Mouse (Mus musculus): ENCODE results near the gene Chchd6. TPM values are rescaled to one million over a fixed set of nuclear protein-coding genes. Genes with fewer than 3 reads are reported as not detected.

Chchd6 gene
- polyA plus RNA-seq, 1 experiment from 2014 or later = 55.9 TPM

DNA sequence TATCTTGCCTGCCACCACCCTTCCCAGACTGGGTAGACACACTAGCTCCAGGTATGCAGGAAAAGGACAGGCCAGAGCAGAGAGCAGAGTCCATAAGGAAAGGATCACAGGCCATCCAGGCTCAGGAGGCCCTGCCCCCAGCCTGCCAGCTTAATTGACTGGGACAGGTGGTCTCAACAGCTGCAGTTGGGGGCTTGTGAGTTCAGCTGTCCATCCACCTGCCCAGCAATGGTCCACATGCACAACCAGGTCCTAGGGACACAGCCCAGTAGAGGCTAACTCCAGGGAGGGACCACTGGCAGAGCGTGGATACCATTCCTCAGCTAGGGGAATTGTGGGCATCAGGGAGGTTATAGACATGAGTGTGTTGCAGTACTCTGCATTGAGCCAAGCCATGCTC, 249.6 kb downstream of the Chchd6 start:
- no peak overlapping the region for H3K4me3 ChIP-seq (ENCODE audit: low read length)
- no peaks in the 10 kb centered on the region for H3K9me3 ChIP-seq (ENCODE audit: control insufficient read depth, low read length)
- H3K27ac ChIP-seq (ENCODE audit: low read length) = peak overlapping the region; percentile 96
- peaks cover 31% of the 10 kb centered on the region for H3K36me3 ChIP-seq (ENCODE audit: control insufficient read depth, insufficient read depth, low read length)
- no peaks in the 10 kb centered on the region for H3K27me3 ChIP-seq (ENCODE audit: control insufficient read depth, insufficient read depth, low read depth, low read length)
- H3K4me1 ChIP-seq (replicated peaks; ENCODE audit: control insufficient read depth, insufficient read depth, low read length) = peaks cover 22% of the 10 kb centered on the region
- no peak for ATAC-seq (ENCODE audit: low read depth)
- no peak overlapping the region for H3K4me2 ChIP-seq (ENCODE audit: low read depth, low read length)
- 94% methylated on average over 1 of the region's 1 CpGs for WGBS
- peak overlapping the region; percentile 54 for H3K9ac ChIP-seq (ENCODE audit: low read length)

DNA sequence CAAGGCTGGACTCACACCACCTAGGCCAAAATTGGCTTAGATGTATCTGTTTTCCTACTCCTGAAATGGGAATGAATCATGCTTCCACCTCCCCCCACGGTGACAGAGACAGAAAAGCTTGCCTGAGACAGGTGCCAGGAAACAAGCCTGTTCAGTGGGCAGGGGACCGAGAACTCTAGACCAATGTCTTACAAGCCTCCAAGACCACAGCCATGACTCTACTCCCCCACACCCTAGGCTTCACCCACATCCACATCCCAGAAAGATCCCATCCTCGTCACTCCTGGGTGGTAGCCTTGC, 250.0 kb downstream of the Chchd6 start:
- Histone ChIP-seq H3K4me1 (replicated peaks; ENCODE audit: control insufficient read depth, insufficient read depth, low read length) (peaks cover 20% of the 10 kb centered on the region), H3K36me3 (ENCODE audit: control insufficient read depth, insufficient read depth, low read length) (peaks cover 35% of the 10 kb centered on the region), H3K4me3 (ENCODE audit: low read length) (peak overlapping the region; percentile 0; the same call in 1 of the 2 replicates), H3K27ac (ENCODE audit: low read length) (peak overlapping the region; percentile 96), H3K27me3 (ENCODE audit: control insufficient read depth, insufficient read depth, low read depth, low read length) (no peaks in the 10 kb centered on the region), H3K9me3 (ENCODE audit: control insufficient read depth, low read length) (no peaks in the 10 kb centered on the region), H3K4me2 (ENCODE audit: low read depth, low read length) (peak overlapping the region; percentile 36), H3K9ac (ENCODE audit: low read length) (peak overlapping the region; percentile 54)
- 55% methylated on average over 3 of the region's 3 CpGs for WGBS
- 0 out of 2 replicates have a peak, but pooled peaks have one; percentile 3 for ATAC-seq (ENCODE audit: low read depth)

DNA sequence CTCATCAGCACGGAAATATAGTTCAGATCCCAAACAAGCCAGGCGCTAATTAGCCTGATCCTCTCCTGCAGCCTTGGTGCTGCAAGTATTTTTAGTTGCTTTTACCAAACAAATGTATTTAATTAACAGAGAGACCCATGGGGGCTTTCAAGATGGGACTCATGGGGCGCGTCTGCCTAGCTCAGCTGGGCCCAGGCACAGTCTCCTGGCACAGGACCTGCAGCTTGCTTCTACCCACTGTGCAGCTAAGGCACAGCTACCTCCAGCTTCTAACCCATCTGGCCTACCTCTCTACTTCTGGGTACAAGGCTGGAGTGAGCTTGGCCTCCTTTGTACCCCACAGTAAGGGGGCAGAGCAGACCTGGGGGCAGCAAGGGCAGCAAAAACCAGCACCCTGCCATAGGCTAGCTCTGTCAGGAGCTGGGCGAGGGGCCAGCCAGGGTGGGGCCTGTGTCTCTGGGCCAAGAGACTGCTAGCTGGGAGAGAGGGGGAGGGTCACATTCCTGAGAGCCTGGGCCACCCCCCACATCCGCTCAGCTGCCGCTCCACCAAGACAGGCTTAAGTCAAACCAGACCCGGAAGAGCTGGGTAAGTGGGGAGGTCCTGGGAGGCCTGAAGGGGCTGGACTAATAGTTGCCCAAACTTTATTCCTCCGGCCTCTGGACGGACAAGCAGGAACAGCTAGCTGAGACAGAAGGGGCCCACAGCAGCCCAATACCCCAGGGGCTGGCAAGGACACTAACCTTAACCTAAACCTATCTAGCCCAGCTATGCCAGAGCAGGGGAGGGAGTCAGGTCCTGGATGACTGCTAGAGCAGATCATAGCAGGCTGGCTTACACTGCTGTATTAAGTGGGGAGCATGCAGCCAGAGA, 250.6 kb downstream of the Chchd6 start:
- WGBS = 25% methylated on average over 10 of the region's 10 CpGs
- H3K27ac ChIP-seq (ENCODE audit: low read length) = peak overlapping the region; percentile 96
- peak overlapping the region; percentile 0; the same call in 1 of the 2 replicates for H3K4me3 ChIP-seq (ENCODE audit: low read length)
- ATAC-seq (ENCODE audit: low read depth) = peak; percentile 97
- peak overlapping the region; percentile 54 for H3K9ac ChIP-seq (ENCODE audit: low read length)
- H3K4me2 ChIP-seq (ENCODE audit: low read depth, low read length) = peak overlapping the region; percentile 36
- no peaks in the 10 kb centered on the region for H3K27me3 ChIP-seq (ENCODE audit: control insufficient read depth, insufficient read depth, low read depth, low read length)
- H3K9me3 ChIP-seq (ENCODE audit: control insufficient read depth, low read length) = no peaks in the 10 kb centered on the region
- H3K4me1 ChIP-seq (replicated peaks; ENCODE audit: control insufficient read depth, insufficient read depth, low read length) = peaks cover 26% of the 10 kb centered on the region
- peaks cover 41% of the 10 kb centered on the region for H3K36me3 ChIP-seq (ENCODE audit: control insufficient read depth, insufficient read depth, low read length)

DNA sequence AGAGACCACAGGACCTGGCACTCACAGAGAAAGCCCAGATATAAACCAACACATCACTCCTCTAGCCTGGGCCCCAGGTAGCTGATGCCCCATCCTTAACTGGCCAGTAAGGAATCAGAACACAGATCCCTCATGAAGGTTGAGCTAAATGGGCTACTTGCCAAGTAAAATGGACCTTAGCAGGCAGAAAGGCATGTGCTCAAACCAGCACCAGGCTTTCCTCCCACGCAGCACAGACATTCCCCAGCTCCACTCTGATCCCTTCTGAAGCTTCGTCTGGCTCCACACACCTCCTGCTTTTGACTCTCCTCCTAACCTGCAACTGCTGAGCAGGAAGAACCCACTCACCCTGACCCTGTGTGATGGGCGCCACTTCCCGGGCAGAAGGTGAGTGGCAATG, 253.5 kb downstream of the Chchd6 start:
- H3K27me3 ChIP-seq (ENCODE audit: control insufficient read depth, insufficient read depth, low read depth, low read length) = no peaks in the 10 kb centered on the region

DNA sequence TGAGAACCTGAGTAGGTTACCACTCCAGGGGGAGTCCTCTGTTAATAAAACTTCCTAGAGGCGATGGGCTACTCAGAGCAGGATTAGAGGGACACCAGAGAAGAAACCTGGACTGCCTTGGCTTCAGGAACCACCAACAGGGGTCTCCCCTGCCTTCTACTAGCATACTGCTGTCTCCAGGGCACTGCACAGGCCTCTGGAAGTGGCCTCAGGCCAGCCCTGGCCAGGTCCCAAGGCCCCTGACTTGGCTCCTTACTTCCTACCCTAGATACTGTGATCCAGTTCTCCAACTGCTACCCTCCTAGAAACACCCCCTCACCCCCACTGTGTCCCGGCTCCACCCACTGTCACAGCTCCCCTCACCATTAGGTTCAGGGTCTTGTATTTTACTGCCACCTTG, 256.0 kb downstream of the Chchd6 start:
- Histone ChIP-seq H3K4me2 (ENCODE audit: low read depth, low read length) (no peak overlapping the region), H3K27me3 (ENCODE audit: control insufficient read depth, insufficient read depth, low read depth, low read length) (no peaks in the 10 kb centered on the region), H3K36me3 (ENCODE audit: control insufficient read depth, insufficient read depth, low read length) (peaks cover 55% of the 10 kb centered on the region), H3K27ac (ENCODE audit: low read length) (no peak overlapping the region), H3K4me3 (ENCODE audit: low read length) (no peak overlapping the region), H3K9me3 (ENCODE audit: control insufficient read depth, low read length) (no peaks in the 10 kb centered on the region), H3K4me1 (replicated peaks; ENCODE audit: control insufficient read depth, insufficient read depth, low read length) (peaks cover 10% of the 10 kb centered on the region), H3K9ac (ENCODE audit: low read length) (no peak overlapping the region)
- 73% methylated on average over 2 of the region's 2 CpGs for WGBS
- ATAC-seq (ENCODE audit: low read depth) = peak; percentile 72

More for the DNA sequence above, 253.5 kb downstream of the Chchd6 start:
- H3K9ac ChIP-seq (ENCODE audit: low read length) = no peak overlapping the region
- peaks cover 42% of the 10 kb centered on the region for H3K36me3 ChIP-seq (ENCODE audit: control insufficient read depth, insufficient read depth, low read length)
- H3K4me1 ChIP-seq (replicated peaks; ENCODE audit: control insufficient read depth, insufficient read depth, low read length) = peaks cover 26% of the 10 kb centered on the region
- 73% methylated on average over 4 of the region's 4 CpGs for WGBS
- ATAC-seq (ENCODE audit: low read depth) = no peak
- no peaks in the 10 kb centered on the region for H3K9me3 ChIP-seq (ENCODE audit: control insufficient read depth, low read length)
- H3K4me2 ChIP-seq (ENCODE audit: low read depth, low read length) = no peak overlapping the region
- no peak overlapping the region for H3K27ac ChIP-seq (ENCODE audit: low read length)
- H3K4me3 ChIP-seq (ENCODE audit: low read length) = no peak overlapping the region

DNA sequence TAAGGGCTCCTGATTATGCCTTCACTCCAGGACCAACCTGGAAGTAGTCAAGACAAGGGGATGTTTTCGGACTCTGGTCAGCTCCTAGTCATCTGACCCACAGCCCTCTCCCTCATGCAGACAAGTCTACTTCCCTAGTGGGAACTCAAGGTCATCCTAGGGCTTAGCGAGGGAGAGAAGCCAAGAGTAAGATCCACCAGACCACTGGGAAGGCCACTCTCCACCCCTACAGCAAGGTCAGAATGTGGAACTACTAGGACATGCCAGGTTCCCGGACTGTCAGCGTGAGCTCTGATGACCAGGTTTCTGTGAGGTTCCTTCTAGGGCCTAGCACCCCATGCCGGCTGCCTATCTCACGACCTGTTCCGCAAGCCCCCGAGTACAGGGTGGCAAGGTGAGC, 256.7 kb downstream of the Chchd6 start:
- no peak overlapping the region for H3K4me2 ChIP-seq (ENCODE audit: low read depth, low read length)
- no peaks in the 10 kb centered on the region for H3K9me3 ChIP-seq (ENCODE audit: control insufficient read depth, low read length)
- H3K9ac ChIP-seq (ENCODE audit: low read length) = no peak overlapping the region
- H3K4me3 ChIP-seq (ENCODE audit: low read length) = no peak overlapping the region
- peaks cover 59% of the 10 kb centered on the region for H3K36me3 ChIP-seq (ENCODE audit: control insufficient read depth, insufficient read depth, low read length)
- 94% methylated on average over 8 of the region's 8 CpGs for WGBS
- ATAC-seq (ENCODE audit: low read depth) = no peak
- H3K27me3 ChIP-seq (ENCODE audit: control insufficient read depth, insufficient read depth, low read depth, low read length) = no peaks in the 10 kb centered on the region
- H3K27ac ChIP-seq (ENCODE audit: low read length) = no peak overlapping the region
- H3K4me1 ChIP-seq (replicated peaks; ENCODE audit: control insufficient read depth, insufficient read depth, low read length) = peaks cover 5% of the 10 kb centered on the region; the same call in 1 of the 2 replicates

DNA sequence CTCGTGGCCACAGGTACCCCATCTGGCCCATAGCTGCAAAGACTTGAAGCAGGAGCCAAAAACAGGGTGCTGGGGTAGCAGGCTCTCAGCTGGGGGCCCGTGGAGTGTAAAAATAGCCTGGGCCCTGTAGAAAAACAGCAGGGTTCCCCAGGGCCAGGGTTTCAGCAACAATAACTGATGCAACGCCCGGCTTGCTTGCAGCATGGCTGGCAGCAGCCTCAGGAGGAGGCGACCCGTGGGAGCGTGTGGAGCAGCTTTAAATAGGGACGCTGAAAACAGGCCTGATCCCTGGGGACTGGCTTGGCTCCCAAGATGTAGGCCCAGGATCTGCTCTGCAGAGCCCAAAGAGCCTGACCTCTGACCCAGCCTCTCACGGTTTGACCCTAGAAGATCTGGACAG, 257.9 kb downstream of the Chchd6 start:
- 88% methylated on average over 9 of the region's 9 CpGs for WGBS
- ATAC-seq (ENCODE audit: low read depth) = no peak
- Histone ChIP-seq H3K4me3 (ENCODE audit: low read length) (no peak overlapping the region), H3K9me3 (ENCODE audit: control insufficient read depth, low read length) (no peaks in the 10 kb centered on the region), H3K4me1 (replicated peaks; ENCODE audit: control insufficient read depth, insufficient read depth, low read length) (peaks cover 5% of the 10 kb centered on the region; the same call in 1 of the 2 replicates), H3K27me3 (ENCODE audit: control insufficient read depth, insufficient read depth, low read depth, low read length) (no peaks in the 10 kb centered on the region), H3K27ac (ENCODE audit: low read length) (no peak overlapping the region), H3K36me3 (ENCODE audit: control insufficient read depth, insufficient read depth, low read length) (peaks cover 64% of the 10 kb centered on the region), H3K9ac (ENCODE audit: low read length) (no peak overlapping the region), H3K4me2 (ENCODE audit: low read depth, low read length) (no peak overlapping the region)

DNA sequence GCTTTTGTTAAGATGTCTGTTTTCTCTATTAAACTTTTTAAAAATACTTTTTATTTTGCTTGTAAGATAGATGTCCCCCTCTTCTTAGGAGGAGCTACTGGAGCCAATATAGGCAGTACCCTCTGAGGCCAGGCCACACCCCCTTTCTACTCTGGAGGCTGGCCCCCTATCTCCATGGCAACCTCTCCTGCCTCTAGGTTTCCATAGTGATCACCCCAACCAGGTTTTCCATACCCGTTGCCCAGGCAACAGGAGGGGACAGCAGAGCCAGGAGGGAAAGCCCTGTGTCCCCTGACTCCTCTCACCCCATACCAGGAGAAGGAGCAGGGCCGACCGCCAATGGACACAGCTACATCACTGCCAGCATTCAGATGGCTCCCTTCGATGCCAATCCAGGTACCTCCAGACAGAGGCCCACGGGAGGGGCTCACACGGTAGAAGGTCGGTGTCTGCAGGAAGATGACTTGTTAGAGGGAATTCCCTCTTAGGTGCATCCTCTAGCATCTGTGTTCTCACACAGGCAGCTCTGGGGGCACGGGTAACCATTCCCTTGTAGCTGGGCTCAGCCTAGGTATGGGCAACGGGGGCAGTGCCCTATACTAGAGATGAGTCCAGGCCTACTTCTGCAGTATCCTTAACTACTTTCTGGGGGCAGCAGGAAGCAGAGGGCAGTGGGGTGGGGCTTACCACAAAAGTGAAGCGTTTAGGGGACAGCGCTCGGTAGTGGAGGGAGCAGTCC, 261.3 kb downstream of the Chchd6 start:
- Histone ChIP-seq H3K9ac (ENCODE audit: low read length) (no peak overlapping the region), H3K4me3 (ENCODE audit: low read length) (no peak overlapping the region), H3K9me3 (ENCODE audit: control insufficient read depth, low read length) (no peaks in the 10 kb centered on the region), H3K27me3 (ENCODE audit: control insufficient read depth, insufficient read depth, low read depth, low read length) (no peaks in the 10 kb centered on the region), H3K4me1 (replicated peaks; ENCODE audit: control insufficient read depth, insufficient read depth, low read length) (no peaks in the 10 kb centered on the region), H3K4me2 (ENCODE audit: low read depth, low read length) (no peak overlapping the region), H3K27ac (ENCODE audit: low read length) (no peak overlapping the region), H3K36me3 (ENCODE audit: control insufficient read depth, insufficient read depth, low read length) (peaks cover 73% of the 10 kb centered on the region)
- ATAC-seq (ENCODE audit: low read depth) = no peak
- 78% methylated on average over 12 of the region's 12 CpGs for WGBS
